Mouse (Mus musculus): ENCODE results near the gene Tectb.

The Tectb gene

GRCm38 (mm10) chr19:55213617-55214340, 33.2 kb downstream of the Tectb start:
- no peak for DNase-seq

- DNase-seq: no peak
Observed at GRCm38 (mm10) chr19:55216876-55217275, 36.3 kb downstream of the Tectb start.

- DNase-seq: no peak
Observed at GRCm38 (mm10) chr19:55217365-55217764, 36.8 kb downstream of the Tectb start.

- peak; percentile 84 to 88 for DNase-seq
Observed at GRCm38 (mm10) chr19:55218192-55218739, 37.7 kb downstream of the Tectb start.

GRCm38 (mm10) chr19:55218741-55219221, 38.2 kb downstream of the Tectb start:
- no peak for DNase-seq

GRCm38 (mm10) chr19:55219359-55219758, 38.8 kb downstream of the Tectb start:
- DNase-seq: no peak

GRCm38 (mm10) chr19:55221208-55221607, 40.7 kb downstream of the Tectb start:
- no peak for DNase-seq

- DNase-seq: no peak
Observed at GRCm38 (mm10) chr19:55222268-55222667, 41.7 kb downstream of the Tectb start.

GRCm38 (mm10) chr19:55226621-55227020, 46.1 kb downstream of the Tectb start:
- no peak for DNase-seq

GRCm38 (mm10) chr19:55227135-55227534, 46.6 kb downstream of the Tectb start:
- no peak for DNase-seq

GRCm38 (mm10) chr19:55231081-55231480, 50.5 kb downstream of the Tectb start:
- DNase-seq: no peak

GRCm38 (mm10) chr19:55232136-55232535, 51.6 kb downstream of the Tectb start:
- DNase-seq: no peak

GRCm38 (mm10) chr19:55236026-55236425, 55.5 kb downstream of the Tectb start:
- no peak for DNase-seq

- DNase-seq: no peak
Observed at GRCm38 (mm10) chr19:55236564-55236963, 56.0 kb downstream of the Tectb start.

GRCm38 (mm10) chr19:55239766-55240426, 59.4 kb downstream of the Tectb start:
- DNase-seq: no peak

GRCm38 (mm10) chr19:55241186-55241645, 60.7 kb downstream of the Tectb start, which contains the start of gene Gucy2g:
Gucy2g (minus strand) TSS chr19:55241236.
- DNase-seq: no peak

- DNase-seq: peak; percentile 12 to 27
Observed at GRCm38 (mm10) chr19:55244791-55245231, 64.3 kb downstream of the Tectb start.
